Mouse (Mus musculus) retina, adult 2 months (tissue): ENCODE results near the gene Erc1.

Experiments used
- DNase-seq: peaks from one replicate; pipeline ENCODE4 v3.0.0-alpha.2; 2012; ENCODE audit warnings: low read depth, low spot score

Gene Erc1

GRCm38 (mm10) chr6:119808726-119809505 lies 39.1 kb downstream of the Erc1 start:
- DNase-seq, result no peak

GRCm38 (mm10) chr6:119803239-119803638 lies 44.7 kb downstream of the Erc1 start:
- DNase-seq, result no peak

- no peak for DNase-seq
Measured at GRCm38 (mm10) chr6:119796911-119797486, 51.0 kb downstream of the Erc1 start.

- no peak for DNase-seq
Measured at GRCm38 (mm10) chr6:119796291-119796690, 51.7 kb downstream of the Erc1 start.

- DNase-seq, result peak; percentile 25
Measured at GRCm38 (mm10) chr6:119792562-119792961, 55.4 kb downstream of the Erc1 start.

- DNase-seq, result no peak
Measured at GRCm38 (mm10) chr6:119782416-119782815, 65.6 kb downstream of the Erc1 start.

- DNase-seq, result no peak
Measured at GRCm38 (mm10) chr6:119781109-119781508, 66.9 kb downstream of the Erc1 start.

GRCm38 (mm10) chr6:119768778-119769177 lies 79.2 kb downstream of the Erc1 start:
- DNase-seq, result no peak

- DNase-seq, result no peak
Measured at GRCm38 (mm10) chr6:119764355-119764754, 83.6 kb downstream of the Erc1 start.

- no peak for DNase-seq
Measured at GRCm38 (mm10) chr6:119759866-119760265, 88.1 kb downstream of the Erc1 start.

- no peak for DNase-seq
Measured at GRCm38 (mm10) chr6:119758490-119758889, 89.5 kb downstream of the Erc1 start.

GRCm38 (mm10) chr6:119757796-119758195 lies 90.2 kb downstream of the Erc1 start:
- DNase-seq, result no peak

- DNase-seq, result no peak
Measured at GRCm38 (mm10) chr6:119755866-119756265, 92.1 kb downstream of the Erc1 start.

- DNase-seq, result no peak
Measured at GRCm38 (mm10) chr6:119749093-119749635, 98.8 kb downstream of the Erc1 start.

- no peak for DNase-seq
Measured at GRCm38 (mm10) chr6:119741861-119742260, 106.1 kb downstream of the Erc1 start.

GRCm38 (mm10) chr6:119740541-119740940 lies 107.4 kb downstream of the Erc1 start:
- no peak for DNase-seq

- DNase-seq, result no peak
Measured at GRCm38 (mm10) chr6:119738638-119739375, 109.2 kb downstream of the Erc1 start.

- DNase-seq, result no peak
Measured at GRCm38 (mm10) chr6:119737716-119738115, 110.3 kb downstream of the Erc1 start.

GRCm38 (mm10) chr6:119735937-119736336 lies 112.0 kb downstream of the Erc1 start:
- no peak for DNase-seq

- DNase-seq, result no peak
Measured at GRCm38 (mm10) chr6:119731155-119731554, 116.8 kb downstream of the Erc1 start.

GRCm38 (mm10) chr6:119715234-119715633 lies 132.7 kb downstream of the Erc1 start:
- DNase-seq, result no peak

GRCm38 (mm10) chr6:119713961-119714360 lies 134.0 kb downstream of the Erc1 start:
- DNase-seq, result no peak
